Mouse (Mus musculus) embryonic facial prominence, embryonic 14.5 days (tissue): ENCODE measurements at regions not wholly inside any gene's neighbourhood (a gene's known extent, or its start where the extent isn't known, plus 50 kb on each side); places are given as distances from the start of the nearest gene placed in this dataset.
A peak's percentile ranks its signal among the peaks of the same experiment; 100 is the strongest.

Experiments
- ATAC-seq: fragments of 200-750 bp; cut with Nextera tagmentation; 2 replicates; pipeline ENCODE4 v1.8.0; 2017; ENCODE audit warnings: low read depth, moderate number of reproducible peaks, moderate TSS enrichment
- DNase-seq: peaks from one replicate; pipeline ENCODE4 v3.0.0-alpha.2; 2015; ENCODE audit warnings: low spot score
- H3K27ac ChIP-seq: fragments of 300-500 bp; sonication (generic); replicated peaks from 2 replicates; pipeline ENCODE4 v1.5.1; 2014; ENCODE audit warnings: low read depth, mild to moderate bottlenecking, low read length, moderate library complexity
- H3K27me3 ChIP-seq: fragments of 300-500 bp; sonication (generic); replicated peaks from 2 replicates; pipeline ENCODE4 v1.6.1; 2014; ENCODE audit warnings: low read length; ENCODE audit not compliant: control insufficient read depth, insufficient read depth
- H3K36me3 ChIP-seq: fragments of 300-500 bp; sonication (generic); 2 replicates; pipeline ENCODE4 v1.6.1; 2014; ENCODE audit warnings: low read length, mixed read lengths; ENCODE audit not compliant: control insufficient read depth, insufficient read depth
- H3K4me1 ChIP-seq: fragments of 300-500 bp; sonication (generic); 2 replicates; pipeline ENCODE4 v1.6.1; 2014; ENCODE audit warnings: antibody characterized with exemption, low read length; ENCODE audit not compliant: control insufficient read depth, insufficient read depth
- H3K4me2 ChIP-seq: fragments of 300-500 bp; sonication (generic); 2 replicates; pipeline ENCODE4 v1.6.1; 2014; ENCODE audit warnings: low read depth, mild to moderate bottlenecking, low read length, moderate library complexity, mixed read lengths
- H3K4me3 ChIP-seq: fragments of 300-500 bp; sonication (generic); 2 replicates; pipeline ENCODE4 v1.5.1; 2014; ENCODE audit warnings: low read depth, mild to moderate bottlenecking, low read length
- H3K9ac ChIP-seq: fragments of 300-500 bp; sonication (generic); 2 replicates; pipeline ENCODE4 v1.6.1; 2014; ENCODE audit warnings: low read depth, mild to moderate bottlenecking, low read length, moderate library complexity, mixed read lengths
- H3K9me3 ChIP-seq: fragments of 300-500 bp; sonication (generic); 2 replicates; pipeline ENCODE4 v1.6.1; 2016; ENCODE audit warnings: low read length; ENCODE audit not compliant: control insufficient read depth
- WGBS: fragments of 180-500 bp; shearing (Covaris S2); extraction: QIAGEN DNeasy Blood & Tissue Kit; methylation state at CpG from one replicate; pipeline ENCODE4 v1.1.7; 2014; 5-methylcytosine and 5-hydroxymethylcytosine counted together

DNA sequence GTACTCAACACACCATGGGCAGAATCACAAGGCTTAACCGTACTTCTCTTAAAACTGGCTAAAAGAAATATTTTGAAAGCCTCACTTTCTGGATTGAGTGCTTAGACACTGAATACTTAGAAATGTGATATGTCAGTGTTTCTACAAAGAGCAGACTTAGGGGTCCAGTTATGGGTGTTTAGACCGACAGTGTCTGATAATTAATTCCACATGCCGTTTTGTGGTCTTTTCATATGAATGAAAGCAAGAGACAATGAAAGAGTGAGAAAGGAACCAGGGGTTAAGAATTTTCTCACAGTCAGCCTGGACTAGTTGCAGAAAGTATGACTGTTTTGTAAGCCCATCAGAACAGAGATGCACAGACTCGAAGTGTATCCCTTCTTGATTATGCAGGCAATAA lies 324.8 kb upstream of the Intu start:
- H3K4me2 ChIP-seq, result no peak overlapping the region
- no peak overlapping the region for H3K4me3 ChIP-seq
- H3K9me3 ChIP-seq, result no peaks in the 10 kb centered on the region
- 30% methylated on average over 4 of the region's 4 CpGs for WGBS
- no peaks in the 10 kb centered on the region for H3K36me3 ChIP-seq
- no peaks in the 10 kb centered on the region for H3K4me1 ChIP-seq
- no peak overlapping the region for H3K9ac ChIP-seq
- DNase-seq (peak; percentile 50), ATAC-seq (no peak)
- no peaks in the 10 kb centered on the region for H3K27me3 ChIP-seq
- H3K27ac ChIP-seq, result no peak overlapping the region

DNA sequence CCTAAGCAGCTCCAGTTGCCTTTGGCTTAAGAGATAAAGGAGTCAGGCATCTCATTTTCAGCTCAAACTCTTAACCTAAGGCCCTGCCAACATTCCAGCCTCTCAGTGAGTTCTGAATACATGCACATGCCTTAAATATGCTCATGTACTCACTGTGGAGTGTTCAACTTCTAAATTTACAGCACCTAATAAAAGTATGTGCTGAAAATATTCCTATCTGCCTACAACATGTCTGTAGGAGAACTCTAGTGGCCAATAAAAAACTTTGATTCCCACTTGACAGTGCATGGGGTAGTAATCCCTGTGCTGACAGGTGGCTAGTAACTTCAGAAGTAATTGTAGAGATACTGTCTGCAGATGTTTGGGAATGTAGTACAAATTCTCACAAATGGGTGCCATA lies 319.3 kb upstream of the Intu start:
- Histone ChIP-seq H3K27me3 (no peaks in the 10 kb centered on the region), H3K9me3 (no peaks in the 10 kb centered on the region), H3K9ac (no peak overlapping the region), H3K4me3 (no peak overlapping the region), H3K4me1 (no peaks in the 10 kb centered on the region), H3K4me2 (no peak overlapping the region), H3K27ac (no peak overlapping the region), H3K36me3 (no peaks in the 10 kb centered on the region)
- no peak for ATAC-seq
- no peak for DNase-seq

DNA sequence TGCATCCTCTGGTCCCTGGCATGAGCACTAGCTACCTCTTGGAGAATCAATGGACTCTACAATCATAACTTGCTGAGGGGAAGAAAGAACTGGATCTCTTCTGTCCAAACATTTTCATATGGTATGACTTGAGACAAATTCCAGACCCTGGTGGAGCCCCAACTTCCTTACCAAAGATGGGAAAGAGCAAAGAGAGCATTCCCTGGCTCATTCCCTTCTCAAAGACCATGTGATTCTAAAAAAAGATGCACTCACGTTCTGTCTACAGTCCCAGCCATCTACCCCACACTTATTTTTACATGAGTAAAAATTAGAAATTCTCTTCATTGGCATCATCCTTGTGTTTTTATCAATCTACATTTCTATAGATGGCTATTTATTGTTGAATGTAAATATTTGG lies 304.3 kb upstream of the Intu start:
- H3K4me1 ChIP-seq, result no peaks in the 10 kb centered on the region
- no peak overlapping the region for H3K27ac ChIP-seq
- no peak for ATAC-seq
- H3K4me2 ChIP-seq, result no peak overlapping the region
- H3K27me3 ChIP-seq, result no peaks in the 10 kb centered on the region
- no peaks in the 10 kb centered on the region for H3K36me3 ChIP-seq
- H3K4me3 ChIP-seq, result no peak overlapping the region
- H3K9ac ChIP-seq, result no peak overlapping the region
- no peaks in the 10 kb centered on the region for H3K9me3 ChIP-seq
- WGBS, result 82% methylated on average over 1 of the region's 1 CpGs
- no peak for DNase-seq

DNA sequence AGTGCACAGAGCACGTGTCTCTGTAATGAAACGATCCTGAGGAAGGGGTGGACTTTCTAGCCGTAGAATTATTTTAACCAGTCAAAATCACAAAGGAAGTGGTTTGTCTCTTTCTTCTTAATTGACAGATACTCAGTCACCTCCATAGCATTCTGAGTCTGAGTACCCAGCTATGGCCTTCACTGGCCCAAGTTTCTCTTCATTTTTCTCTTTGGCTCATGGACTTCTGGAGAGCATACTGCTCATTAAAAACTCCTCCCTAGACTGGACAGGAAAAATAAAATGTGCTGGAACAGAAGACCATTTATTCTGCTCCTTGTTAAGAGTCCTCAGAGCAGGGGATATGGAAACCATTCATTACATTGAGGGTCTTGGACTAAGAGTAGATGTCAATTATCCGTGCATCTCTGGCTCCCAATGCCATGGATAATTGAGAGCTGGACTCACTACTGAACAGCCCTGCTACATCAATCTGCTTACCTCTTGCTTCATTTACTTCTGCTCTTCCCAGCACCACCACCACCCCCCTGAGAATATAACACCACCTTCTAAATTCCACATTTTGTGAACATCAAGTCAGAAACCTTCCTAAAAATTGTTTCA lies 287.5 kb upstream of the Intu start:
- ATAC-seq (no peak), DNase-seq (peak; percentile 0)
- no peaks in the 10 kb centered on the region for H3K4me1 ChIP-seq
- 71% methylated on average over 4 of the region's 4 CpGs for WGBS
- H3K4me3 ChIP-seq, result no peak overlapping the region
- no peaks in the 10 kb centered on the region for H3K9me3 ChIP-seq
- no peak overlapping the region for H3K27ac ChIP-seq
- no peak overlapping the region for H3K4me2 ChIP-seq
- H3K27me3 ChIP-seq, result no peaks in the 10 kb centered on the region
- H3K9ac ChIP-seq, result no peak overlapping the region
- H3K36me3 ChIP-seq, result no peaks in the 10 kb centered on the region

DNA sequence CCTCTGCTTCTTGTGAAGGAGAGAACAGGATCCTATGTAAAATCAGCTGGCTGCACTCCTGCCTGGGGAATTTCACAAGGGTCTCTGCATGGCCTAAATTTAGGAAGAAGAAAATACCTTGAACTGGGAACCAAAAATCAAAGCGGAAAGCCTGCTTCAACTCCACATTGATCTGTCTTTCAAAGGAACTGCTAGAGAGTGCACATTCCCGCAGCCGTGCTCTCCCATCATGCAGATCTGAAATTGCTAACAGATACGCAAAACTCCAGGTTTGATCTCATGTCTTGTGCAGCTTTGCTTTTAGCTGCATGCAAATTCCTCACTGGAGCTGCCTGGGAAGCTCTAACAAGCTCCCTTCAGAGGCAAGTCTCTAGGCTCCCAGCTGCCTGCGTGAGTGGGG lies 276.7 kb upstream of the Intu start:
- 22% methylated on average over 5 of the region's 5 CpGs for WGBS
- no peaks in the 10 kb centered on the region for H3K9me3 ChIP-seq
- H3K9ac ChIP-seq, result no peak overlapping the region
- no peak overlapping the region for H3K4me2 ChIP-seq
- no peak overlapping the region for H3K4me3 ChIP-seq
- no peaks in the 10 kb centered on the region for H3K27me3 ChIP-seq
- ATAC-seq, result peak; percentile 22; the same call in 1 of the 2 replicates
- no peaks in the 10 kb centered on the region for H3K36me3 ChIP-seq
- peak; percentile 65 for DNase-seq
- peaks cover 17% of the 10 kb centered on the region for H3K4me1 ChIP-seq
- peak overlapping the region; percentile 59 for H3K27ac ChIP-seq

DNA sequence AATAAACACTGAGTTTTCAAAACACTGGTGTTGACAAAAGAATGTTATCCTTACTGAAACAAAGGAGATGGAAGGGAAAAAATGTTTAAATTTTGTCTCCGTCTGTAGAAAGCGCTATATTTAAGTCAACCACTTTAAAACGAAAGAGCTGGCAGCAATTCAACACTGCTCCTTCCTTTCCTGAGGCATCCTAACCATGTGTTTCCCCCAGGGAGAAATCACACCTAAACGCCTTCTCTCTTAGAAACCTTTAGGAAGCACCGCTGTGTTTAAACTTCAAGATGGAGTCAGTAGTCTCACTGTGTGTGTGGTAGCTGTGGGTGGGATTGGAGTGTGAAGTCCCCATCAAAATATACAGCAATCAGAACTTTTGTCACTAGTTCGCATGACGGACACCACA lies 268.6 kb upstream of the Intu start:
- DNase-seq (peak; percentile 45), ATAC-seq (no peak)
- H3K4me1 ChIP-seq, result no peaks in the 10 kb centered on the region
- H3K36me3 ChIP-seq, result no peaks in the 10 kb centered on the region
- H3K9ac ChIP-seq, result no peak overlapping the region
- H3K4me2 ChIP-seq, result no peak overlapping the region
- no peak overlapping the region for H3K27ac ChIP-seq
- 55% methylated on average over 7 of the region's 7 CpGs for WGBS
- H3K9me3 ChIP-seq, result no peaks in the 10 kb centered on the region
- H3K27me3 ChIP-seq, result no peaks in the 10 kb centered on the region
- H3K4me3 ChIP-seq, result no peak overlapping the region

DNA sequence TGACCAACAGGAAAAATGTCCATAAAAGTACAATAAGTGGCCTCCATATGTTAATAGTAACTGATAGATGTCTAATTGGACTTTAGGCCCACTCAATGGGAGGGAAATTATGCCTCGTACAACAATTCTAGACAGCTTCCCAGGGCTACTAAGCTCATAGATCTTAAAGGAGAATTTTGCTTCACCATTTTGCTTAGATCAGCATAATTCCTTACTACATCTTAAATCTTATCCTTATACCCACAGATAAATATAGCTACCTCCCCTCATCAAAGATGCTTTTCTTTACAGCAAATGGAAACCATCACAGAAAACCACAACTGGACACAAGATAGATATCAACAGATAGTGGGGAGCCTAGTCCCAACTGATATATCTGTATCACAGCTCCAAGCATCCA lies 263.6 kb upstream of the Intu start:
- Histone ChIP-seq H3K27ac (no peak overlapping the region), H3K36me3 (no peaks in the 10 kb centered on the region), H3K4me1 (0 out of 2 replicates have a peak, but pooled peaks cover 7% of the 10 kb centered on the region), H3K4me3 (no peak overlapping the region), H3K4me2 (no peak overlapping the region), H3K9ac (no peak overlapping the region), H3K27me3 (no peaks in the 10 kb centered on the region), H3K9me3 (no peaks in the 10 kb centered on the region)
- ATAC-seq (no peak), DNase-seq (no peak)
- 93% methylated on average over 1 of the region's 1 CpGs for WGBS

DNA sequence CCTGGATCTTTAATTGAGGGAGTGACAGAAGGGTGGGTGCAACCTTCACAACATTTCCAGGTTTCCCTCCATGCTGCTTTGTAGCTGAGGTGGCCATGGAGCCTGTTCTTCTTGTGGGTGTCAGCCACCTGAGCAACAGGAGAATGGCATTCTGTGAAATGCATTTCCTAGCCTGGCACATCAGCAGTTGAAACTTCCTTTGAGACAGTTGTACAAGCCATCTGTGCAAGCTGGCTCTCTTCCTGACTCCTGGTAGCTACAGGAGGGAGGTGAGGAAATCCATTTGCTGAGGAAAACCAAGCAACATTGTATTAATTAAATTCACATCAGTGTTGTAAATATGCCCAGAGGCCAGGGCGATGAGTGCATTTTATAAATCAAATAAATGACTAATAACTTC lies 248.2 kb upstream of the Intu start:
- no peaks in the 10 kb centered on the region for H3K27me3 ChIP-seq
- H3K9ac ChIP-seq, result no peak overlapping the region
- H3K9me3 ChIP-seq, result peaks cover 8% of the 10 kb centered on the region; the same call in 1 of the 2 replicates
- ATAC-seq (no peak), DNase-seq (no peak)
- no peaks in the 10 kb centered on the region for H3K36me3 ChIP-seq
- no peak overlapping the region for H3K4me2 ChIP-seq
- no peaks in the 10 kb centered on the region for H3K4me1 ChIP-seq
- H3K27ac ChIP-seq, result no peak overlapping the region
- no peak overlapping the region for H3K4me3 ChIP-seq
- 66% methylated on average over 1 of the region's 1 CpGs for WGBS

DNA sequence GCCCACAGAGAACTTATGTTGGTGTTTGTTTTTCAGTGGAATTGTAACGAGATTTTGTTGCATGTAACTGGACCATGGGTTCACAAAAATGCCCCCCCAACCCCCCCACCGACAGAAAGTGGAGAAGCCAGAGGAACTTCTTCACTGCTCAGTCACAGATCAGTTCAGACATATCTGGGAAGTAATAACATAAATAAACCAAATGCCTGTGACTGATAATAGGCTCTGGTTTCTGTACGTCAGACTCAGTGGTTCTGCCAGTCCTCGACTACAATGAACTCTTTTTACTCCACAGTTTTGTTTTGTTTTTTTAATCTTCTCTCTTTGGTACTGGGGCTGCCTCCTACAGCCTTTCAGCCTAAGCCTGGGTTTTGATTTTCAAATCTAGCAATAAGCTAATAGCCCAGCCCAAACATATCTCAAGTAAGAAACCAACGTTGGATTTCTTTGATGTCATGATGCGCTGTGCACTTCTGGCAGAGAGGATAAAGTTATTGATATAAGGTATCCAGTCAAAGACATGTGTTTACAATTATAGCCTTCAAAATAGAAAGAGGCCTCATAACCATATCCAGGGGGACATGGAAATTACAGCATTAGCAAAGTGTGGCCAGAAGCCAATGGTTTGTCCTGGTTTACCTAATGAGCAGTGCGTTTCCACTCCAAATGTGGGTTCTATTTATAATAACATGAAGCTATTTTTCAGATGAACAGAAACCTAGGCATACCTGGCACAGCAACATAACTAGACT lies 244.0 kb upstream of the Intu start:
- Histone ChIP-seq H3K36me3 (no peaks in the 10 kb centered on the region), H3K4me1 (no peaks in the 10 kb centered on the region), H3K27me3 (no peaks in the 10 kb centered on the region), H3K4me2 (no peak overlapping the region), H3K9me3 (peaks cover 8% of the 10 kb centered on the region; the same call in 1 of the 2 replicates), H3K4me3 (no peak overlapping the region), H3K27ac (peak overlapping the region; percentile 80), H3K9ac (no peak overlapping the region)
- 25% methylated on average over 7 of the region's 7 CpGs for WGBS
- ATAC-seq (peak; percentile 82), DNase-seq (peak; percentile 89)
